Mouse (Mus musculus) forebrain, embryonic 10.5 days (tissue): ENCODE measurements around the gene A930009A15Rik. TPM values are rescaled to one million over a fixed set of nuclear protein-coding genes. Genes with fewer than 3 reads are reported as not detected.

Source experiments
- DNase-seq: peaks from one replicate; pipeline ENCODE4 v3.0.0-alpha.2; 2017; ENCODE audit warnings: low spot score; ENCODE audit errors: extremely low spot score
- H3K27ac ChIP-seq: fragments of 300-500 bp; sonication (generic); 2 replicates; pipeline ENCODE4 v1.5.1; 2016; ENCODE audit warnings: mild to moderate bottlenecking
- H3K27me3 ChIP-seq: fragments of 300-500 bp; sonication (generic); 2 replicates; pipeline ENCODE4 v1.6.1; 2016; ENCODE audit warnings: mild to moderate bottlenecking; ENCODE audit not compliant: poor library complexity, severe bottlenecking
- H3K36me3 ChIP-seq: fragments of 300-500 bp; sonication (generic); replicated peaks from 2 replicates; pipeline ENCODE4 v1.6.1; 2016; ENCODE audit warnings: mild to moderate bottlenecking, moderate library complexity
- H3K4me1 ChIP-seq: fragments of 300-500 bp; sonication (generic); 2 replicates; pipeline ENCODE4 v1.6.1; 2016
- H3K4me3 ChIP-seq: fragments of 300-500 bp; sonication (generic); 2 replicates; pipeline ENCODE4 v1.5.1; 2016; ENCODE audit warnings: mild to moderate bottlenecking, moderate library complexity
- H3K9me3 ChIP-seq: fragments of 300-500 bp; sonication (generic); 2 replicates; pipeline ENCODE4 v1.6.1; 2016; ENCODE audit warnings: mild to moderate bottlenecking, moderate library complexity
- WGBS: fragments of 180-500 bp; shearing (Covaris S2); methylation state at CpG from one replicate; pipeline ENCODE4 v1.1.7; 2016; 5-methylcytosine and 5-hydroxymethylcytosine counted together
- polyA plus RNA-seq: library from polyadenylated mRNA; unstranded; fragments of >200 nt; fragmentation: Nextera tagmentation; extraction: Ambion mirVana; gene quantifications from 2 replicates; pipeline ENCODE4 v1.2.1, GENCODE M21; 2016

Gene A930009A15Rik
- polyA plus RNA-seq, 1 experiment from 2014 or later: not detected

GRCm38 (mm10) chr10:115626678-115627077, 56.9 kb downstream of the A930009A15Rik start:
- Histone ChIP-seq H3K27me3 (no peaks in the 10 kb centered on the region), H3K4me1 (peaks cover 10% of the 10 kb centered on the region), H3K27ac (no peak overlapping the region), H3K4me3 (no peak overlapping the region), H3K9me3 (no peaks in the 10 kb centered on the region), H3K36me3 (no peaks in the 10 kb centered on the region)
- WGBS: 93% methylated on average over 6 of the region's 6 CpGs
- no peak for DNase-seq

Other genes starting within 250 kb of the A930009A15Rik start
- gene Tmem19, start 207.5 kb upstream of the A930009A15Rik start, polyA plus RNA-seq: 27.3 and 30.1 TPM in 2 replicates
- 19.1 and 22.3 TPM in 2 replicates for gene Thap2, start 185.5 kb upstream of the A930009A15Rik start, polyA plus RNA-seq
- 14.7 and 18.0 TPM in 2 replicates for gene Zfc3h1, start 185.0 kb upstream of the A930009A15Rik start, polyA plus RNA-seq
- 1.7 and 2.2 TPM in 2 replicates for gene Lgr5, start 17.8 kb downstream of the A930009A15Rik start, polyA plus RNA-seq
- 0.17 and 0.36 TPM in 2 replicates for gene Tspan8, start 246.8 kb downstream of the A930009A15Rik start, polyA plus RNA-seq